Mouse (Mus musculus): Measurements from ENCODE around the gene Gm6401. TPM values are rescaled to one million over a fixed set of nuclear protein-coding genes. Genes with fewer than 3 reads are reported as not detected.

Gene Gm6401
- polyA plus RNA-seq (2012; rRNA removed) = not detected in 2 replicates

GRCm38 (mm10) chr14:41967827-41968226, at the start of gene Gm6401:
Gm6401 (minus strand) TSS chr14:41967927.

GRCm38 (mm10) chr14:41983225-41983624, 15.5 kb upstream of the Gm6401 start, which contains the start of gene Gm3543:
Gm3543 (minus strand) TSS chr14:41983325.

GRCm38 (mm10) chr14:41943695-41944094, 24.0 kb downstream of the Gm6401 start, which contains the start of gene 1700024B05Rik:
1700024B05Rik (plus strand) TSS chr14:41943995.

GRCm38 (mm10) chr14:41924649-41925048, 43.1 kb downstream of the Gm6401 start, which contains the start of gene 1700049E17Rik1:
1700049E17Rik1 (plus strand) TSS chr14:41924949.

Other genes starting within 250 kb of the Gm6401 start
- gene Gm7929, start 217.3 kb downstream of the Gm6401 start, polyA plus RNA-seq (2012; rRNA removed) = not detected in 2 replicates
- gene Gm47189, start 195.5 kb downstream of the Gm6401 start, polyA plus RNA-seq (2012; rRNA removed) = not detected in 2 replicates
- gene Gm7980, start 60.6 kb downstream of the Gm6401 start, polyA plus RNA-seq (2012; rRNA removed) = not detected in 2 replicates
- gene 1700049E17Rik1, start 43.0 kb downstream of the Gm6401 start, polyA plus RNA-seq (2012; rRNA removed) = not detected in 2 replicates
- not detected in 2 replicates for gene 1700024B05Rik, start 23.9 kb downstream of the Gm6401 start, polyA plus RNA-seq (2012; rRNA removed)
- not detected in 2 replicates for gene Gm3543, start 15.4 kb upstream of the Gm6401 start, polyA plus RNA-seq (2012; rRNA removed)
- not detected in 2 replicates for gene Gm7951, start 149.4 kb upstream of the Gm6401 start, polyA plus RNA-seq (2012; rRNA removed)
- not detected in 2 replicates for gene Gm17027, start 194.7 kb upstream of the Gm6401 start, polyA plus RNA-seq (2012; rRNA removed)
- gene Gm3573, start 222.9 kb upstream of the Gm6401 start, polyA plus RNA-seq (2012; rRNA removed) = not detected in 2 replicates

Measured in central nervous system, embryonic 14 days (tissue).